Mouse (Mus musculus) adrenal gland, postnatal 25 days (tissue): Measurements from ENCODE around the gene Wdr54. TPM values are rescaled to one million over a fixed set of nuclear protein-coding genes. Genes with fewer than 3 reads are reported as not detected.

ENCODE experiments used
- DNase-seq: peaks from one replicate; pipeline ENCODE4 v3.0.0; 2021; ENCODE audit warnings: mixed read lengths
- total RNA-seq: library from RNA; stranded (reverse); gene quantifications from 2 replicates; pipeline ENCODE4 v1.2.3, GENCODE M21; 2021

Gene Wdr54
- total RNA-seq, 1 experiment from 2014 or later = 5.1 TPM

GRCm38 (mm10) chr6:83131469-83132034 is 24.6 kb downstream of the Wdr54 start:
- no peak for DNase-seq

GRCm38 (mm10) chr6:83127419-83127818 is 28.8 kb downstream of the Wdr54 start:
- DNase-seq = no peak

GRCm38 (mm10) chr6:83125331-83125730 is 30.9 kb downstream of the Wdr54 start, which contains the start of gene Ino80b:
Ino80b (minus strand) TSS chr6:83125431.
- no peak for DNase-seq

- peak; percentile 87 for DNase-seq
Observed at GRCm38 (mm10) chr6:83124851-83125312, 31.3 kb downstream of the Wdr54 start.

GRCm38 (mm10) chr6:83122961-83123360 is 33.2 kb downstream of the Wdr54 start:
- no peak for DNase-seq

- DNase-seq = no peak
Observed at GRCm38 (mm10) chr6:83121863-83122710, 34.1 kb downstream of the Wdr54 start.

- DNase-seq = peak; percentile 88
Observed at GRCm38 (mm10) chr6:83120930-83121862, 35.0 kb downstream of the Wdr54 start, which contains the start of gene Wbp1. Wbp1 (minus strand) TSS chr6:83121559.

GRCm38 (mm10) chr6:83119734-83120051 is 36.5 kb downstream of the Wdr54 start:
- no peak for DNase-seq

- no peak for DNase-seq
Observed at GRCm38 (mm10) chr6:83118825-83119733, 37.1 kb downstream of the Wdr54 start.

- no peak for DNase-seq
Observed at GRCm38 (mm10) chr6:83118369-83118768, 37.8 kb downstream of the Wdr54 start.

GRCm38 (mm10) chr6:83117616-83118015 is 38.6 kb downstream of the Wdr54 start:
- DNase-seq = no peak

- no peak for DNase-seq
Observed at GRCm38 (mm10) chr6:83117165-83117438, 39.1 kb downstream of the Wdr54 start.

- no peak for DNase-seq
Observed at GRCm38 (mm10) chr6:83116373-83117164, 39.6 kb downstream of the Wdr54 start.

- no peak for DNase-seq
Observed at GRCm38 (mm10) chr6:83115682-83116372, 40.4 kb downstream of the Wdr54 start.

- peak; percentile 97 for DNase-seq
Observed at GRCm38 (mm10) chr6:83115011-83115671, 41.1 kb downstream of the Wdr54 start, which contains the start of gene Mogs. Mogs (plus strand) TSS chr6:83115496.

- no peak for DNase-seq
Observed at GRCm38 (mm10) chr6:83111510-83112136, 44.6 kb downstream of the Wdr54 start.

GRCm38 (mm10) chr6:83108762-83109668 is 47.2 kb downstream of the Wdr54 start, which contains the start of gene Mrpl53:
Mrpl53 (plus strand) TSS chr6:83109040.
- DNase-seq = peak; percentile 84
